Mouse (Mus musculus): ENCODE data around the gene Batf2. TPM values are rescaled to one million over a fixed set of nuclear protein-coding genes. Genes with fewer than 3 reads are reported as not detected.

Batf2 gene
- 8.7 and 11.0 TPM in 2 replicates for polyA plus RNA-seq (2012; rRNA removed; ENCODE audit: low replicate concordance)

GRCm38 (mm10) chr19:6140678-6141393 is at the start of gene Batf2:
Gene Batf2 (plus strand): TSS chr19:6140983.

GRCm38 (mm10) chr19:6094119-6094518 is 46.7 kb upstream of the Batf2 start, which contains the start of gene AC131692.1:
Gene AC131692.1 (plus strand): TSS chr19:6094419.

GRCm38 (mm10) chr19:6105586-6105985 is 35.2 kb upstream of the Batf2 start, which contains the start of gene Naaladl1:
Gene Naaladl1 (plus strand): TSS chr19:6105782.

GRCm38 (mm10) chr19:6117986-6118676 is 22.7 kb upstream of the Batf2 start, which contains the start of gene Sac3d1:
Gene Sac3d1 (minus strand): TSS chr19:6118650.

GRCm38 (mm10) chr19:6127760-6128341 is 12.9 kb upstream of the Batf2 start, which contains the start of gene Snx15:
Gene Snx15 (minus strand): TSS chr19:6128304.

GRCm38 (mm10) chr19:6141394-6141749 is 589 bp downstream of the Batf2 start, which contains the start of gene Arl2:
Gene Arl2 (minus strand): TSS chr19:6141548.

GRCm38 (mm10) chr19:6184131-6184530 is 43.3 kb downstream of the Batf2 start, which contains the start of gene Majin:
Gene Majin (plus strand): TSS chr19:6184388.

Other genes with a start within 250 kb of the Batf2 start
- gene Tigd3, start 246.8 kb upstream of the Batf2 start, polyA plus RNA-seq (2012; rRNA removed; ENCODE audit: low replicate concordance): 0.33 and 1.0 TPM in 2 replicates
- gene Dpf2, start 228.0 kb upstream of the Batf2 start, polyA plus RNA-seq (2012; rRNA removed; ENCODE audit: low replicate concordance): 73.6 and 128 TPM in 2 replicates
- gene Cdc42ep2, start 216.2 kb upstream of the Batf2 start, polyA plus RNA-seq (2012; rRNA removed; ENCODE audit: low replicate concordance): 24.5 and 38.9 TPM in 2 replicates
- 60.9 and 84.4 TPM in 2 replicates for gene Pola2, start 176.8 kb upstream of the Batf2 start, polyA plus RNA-seq (2012; rRNA removed; ENCODE audit: low replicate concordance)
- gene Slc22a20, start 154.8 kb upstream of the Batf2 start, polyA plus RNA-seq (2012; rRNA removed; ENCODE audit: low replicate concordance): not detected in 2 replicates
- 42.0 and 72.3 TPM in 2 replicates for gene Capn1, start 125.1 kb upstream of the Batf2 start, polyA plus RNA-seq (2012; rRNA removed; ENCODE audit: low replicate concordance)
- 59.3 and 60.1 TPM in 2 replicates for gene Syvn1, start 94.4 kb upstream of the Batf2 start, polyA plus RNA-seq (2012; rRNA removed; ENCODE audit: low replicate concordance)
- gene Mrpl49, start 83.2 kb upstream of the Batf2 start, polyA plus RNA-seq (2012; rRNA removed; ENCODE audit: low replicate concordance): 29.0 and 43.8 TPM in 2 replicates
- 740 and 1,078 TPM in 2 replicates for gene Fau, start 83.1 kb upstream of the Batf2 start, polyA plus RNA-seq (2012; rRNA removed; ENCODE audit: low replicate concordance)
- 43.0 and 48.9 TPM in 2 replicates for gene Znhit2, start 79.8 kb upstream of the Batf2 start, polyA plus RNA-seq (2012; rRNA removed; ENCODE audit: low replicate concordance)
- gene Tm7sf2, start 72.6 kb upstream of the Batf2 start, polyA plus RNA-seq (2012; rRNA removed; ENCODE audit: low replicate concordance): 39.1 and 40.1 TPM in 2 replicates
- 67.5 and 83.1 TPM in 2 replicates for gene Vps51, start 63.8 kb upstream of the Batf2 start, polyA plus RNA-seq (2012; rRNA removed; ENCODE audit: low replicate concordance)
- gene Tmem262, start 61.0 kb upstream of the Batf2 start, polyA plus RNA-seq (2012; rRNA removed; ENCODE audit: low replicate concordance): not detected in 2 replicates
- gene Gm28374, start 58.7 kb upstream of the Batf2 start, polyA plus RNA-seq (2012; rRNA removed; ENCODE audit: low replicate concordance): 0.19 and 0.49 TPM in 2 replicates
- gene Zfpl1, start 56.0 kb upstream of the Batf2 start, polyA plus RNA-seq (2012; rRNA removed; ENCODE audit: low replicate concordance): 100 and 103 TPM in 2 replicates
- 0.30 and 4.4 TPM in 2 replicates for gene Cdca5, start 56.0 kb upstream of the Batf2 start, polyA plus RNA-seq (2012; rRNA removed; ENCODE audit: low replicate concordance)
- gene AC131692.1, start 46.6 kb upstream of the Batf2 start, polyA plus RNA-seq (2012; rRNA removed; ENCODE audit: low replicate concordance): not detected in 2 replicates
- gene Naaladl1, start 35.2 kb upstream of the Batf2 start, polyA plus RNA-seq (2012; rRNA removed; ENCODE audit: low replicate concordance): 0.09 and 0.22 TPM in 2 replicates
- gene Sac3d1, start 22.3 kb upstream of the Batf2 start, polyA plus RNA-seq (2012; rRNA removed; ENCODE audit: low replicate concordance): 19.6 and 37.2 TPM in 2 replicates
- 31.6 and 42.5 TPM in 2 replicates for gene Snx15, start 12.7 kb upstream of the Batf2 start, polyA plus RNA-seq (2012; rRNA removed; ENCODE audit: low replicate concordance)
- 139 and 178 TPM in 2 replicates for gene Arl2, start 565 bp downstream of the Batf2 start, polyA plus RNA-seq (2012; rRNA removed; ENCODE audit: low replicate concordance)
- 0.26 and 0.46 TPM in 2 replicates for gene Majin, start 43.4 kb downstream of the Batf2 start, polyA plus RNA-seq (2012; rRNA removed; ENCODE audit: low replicate concordance)
- gene Gpha2, start 85.4 kb downstream of the Batf2 start, polyA plus RNA-seq (2012; rRNA removed; ENCODE audit: low replicate concordance): 0.63 and 0.66 TPM in 2 replicates
- 90.3 and 103 TPM in 2 replicates for gene Ppp2r5b, start 94.9 kb downstream of the Batf2 start, polyA plus RNA-seq (2012; rRNA removed; ENCODE audit: low replicate concordance)
- gene Atg2a, start 100.7 kb downstream of the Batf2 start, polyA plus RNA-seq (2012; rRNA removed; ENCODE audit: low replicate concordance): 38.8 and 43.8 TPM in 2 replicates
- gene Ehd1, start 135.7 kb downstream of the Batf2 start, polyA plus RNA-seq (2012; rRNA removed; ENCODE audit: low replicate concordance): 270 and 315 TPM in 2 replicates
- gene Cdc42bpg, start 165.5 kb downstream of the Batf2 start, polyA plus RNA-seq (2012; rRNA removed; ENCODE audit: low replicate concordance): 10.9 and 14.7 TPM in 2 replicates
- 41.0 and 72.1 TPM in 2 replicates for gene Men1, start 194.0 kb downstream of the Batf2 start, polyA plus RNA-seq (2012; rRNA removed; ENCODE audit: low replicate concordance)
- gene Map4k2, start 200.2 kb downstream of the Batf2 start, polyA plus RNA-seq (2012; rRNA removed; ENCODE audit: low replicate concordance): 114 and 147 TPM in 2 replicates
- gene Sf1, start 222.7 kb downstream of the Batf2 start, polyA plus RNA-seq (2012; rRNA removed; ENCODE audit: low replicate concordance): 88.7 and 113 TPM in 2 replicates
- 10.8 and 37.9 TPM in 2 replicates for gene Pygm, start 243.4 kb downstream of the Batf2 start, polyA plus RNA-seq (2012; rRNA removed; ENCODE audit: low replicate concordance)

Data from subcutaneous adipose tissue, adult 2 months (tissue).